Mouse (Mus musculus): ENCODE data around the gene Slc37a1. TPM values are rescaled to one million over a fixed set of nuclear protein-coding genes. Genes with fewer than 3 reads are reported as not detected.

Gene Slc37a1
- total and polyA plus RNA-seq, 3 experiments: 1.9 to 6.6 (median 2.2) TPM

GRCm38 (mm10) chr17:31323379-31323778 is 36.8 kb downstream of the Slc37a1 start:
- Histone ChIP-seq H3K27ac (ENCODE audit: insufficient read depth, low read depth) (no peak overlapping the region), H3K4me1 (ENCODE audit: control insufficient read depth in 1 of 2, insufficient read depth in 2 of 2) (peaks cover 0 to 10% of the 10 kb centered on the region in 2 experiments; a peak in 2 of 4 replicates), H3K27me3 (replicated peaks) (peaks cover 17% of the 10 kb centered on the region), H3K36me3 (replicated peaks in 1 of 2; ENCODE audit: control insufficient read depth in 1 of 2, insufficient read depth in 1 of 2, low read length in 1 of 2) (no peaks in the 10 kb centered on the region), H3K4me3 (replicated peaks in 1 of 3; ENCODE audit: low read depth in 2 of 3, low read length in 2 of 3, poor library complexity in 1 of 3) (no peak overlapping the region), H3K4me2 (ENCODE audit: insufficient read depth, low read depth, poor library complexity, severe bottlenecking) (no peak overlapping the region), H3K9ac (ENCODE audit: insufficient read depth, low read depth) (no peak overlapping the region), H3K79me2 (replicated peaks; ENCODE audit: control insufficient read depth, extremely low read depth, insufficient read depth, poor library complexity, severe bottlenecking) (no peaks in the 10 kb centered on the region), H3K9me3 (replicated peaks; ENCODE audit: low read length) (no peaks in the 10 kb centered on the region)
- no peak for TF ChIP-seq GABPA (IDR thresholded peaks at IDR 0.05; ENCODE audit: insufficient replicate concordance, low read depth, low read length)
- no peak for TF ChIP-seq POLR2AphosphoS2 (IDR thresholded peaks at IDR 0.05; ENCODE audit: low read depth, low read length)
- TF ChIP-seq MAFK (IDR thresholded peaks at IDR 0.05; ENCODE audit: insufficient replicate concordance, low read length): no peak
- dilution Hi-C loops (cut with MboI; ENCODE audit: extremely low pct_ligation_motif_present, extremely low pct_unique_long_range_greater_than_20kb, low sequenced_read_pairs) (no loop called here), in situ Hi-C loops (cut with MboI; ENCODE audit: low pct_ligation_motif_present, low pct_unique_long_range_greater_than_20kb, low sequenced_read_pairs) (no loop called here)
- DNase-seq (ENCODE audit: extremely low read depth): no peak

GRCm38 (mm10) chr17:31324227-31324626 is 37.6 kb downstream of the Slc37a1 start:
- no peak for DNase-seq (ENCODE audit: extremely low read depth)
- dilution Hi-C loops (cut with MboI; ENCODE audit: extremely low pct_ligation_motif_present, extremely low pct_unique_long_range_greater_than_20kb, low sequenced_read_pairs) (no loop called here), in situ Hi-C loops (cut with MboI; ENCODE audit: low pct_ligation_motif_present, low pct_unique_long_range_greater_than_20kb, low sequenced_read_pairs) (no loop called here)
- TF ChIP-seq BHLHE40 (IDR thresholded peaks at IDR 0.05; ENCODE audit: low read depth, low read length): no peak
- TF ChIP-seq ZC3H11A (IDR thresholded peaks at IDR 0.05; ENCODE audit: low read depth, low read length): no peak
- no peak for TF ChIP-seq MAFK (IDR thresholded peaks at IDR 0.05; ENCODE audit: insufficient replicate concordance, low read length)
- TF ChIP-seq USF1 (IDR thresholded peaks at IDR 0.05; ENCODE audit: low read depth, low read length): no peak
- no peak for TF ChIP-seq MYC (IDR thresholded peaks at IDR 0.05; ENCODE audit: low read depth, low read length)
- TF ChIP-seq ELF1 (IDR thresholded peaks at IDR 0.05; ENCODE audit: low read depth, low read length): no peak
- no peak for TF ChIP-seq CHD1 (IDR thresholded peaks at IDR 0.05; ENCODE audit: low read depth, low read length)
- no peak for TF ChIP-seq ZMIZ1 (IDR thresholded peaks at IDR 0.05; ENCODE audit: low read depth, low read length)
- TF ChIP-seq NRF1 (IDR thresholded peaks at IDR 0.05; ENCODE audit: low read depth, low read length): no peak
- no peak for TF ChIP-seq USF2 (conservative IDR thresholded peaks at IDR 0.05; ENCODE audit: low read depth, low read length)
- TF ChIP-seq TCF12 (IDR thresholded peaks at IDR 0.05; ENCODE audit: low read depth, low read length): no peak
- no peak for TF ChIP-seq RCOR1 (conservative IDR thresholded peaks at IDR 0.05; ENCODE audit: low read depth, low read length)
- no peak for TF ChIP-seq ETS1 (conservative IDR thresholded peaks at IDR 0.05; ENCODE audit: low read depth, low read length)
- Histone ChIP-seq H3K36me3 (replicated peaks in 1 of 2; ENCODE audit: control insufficient read depth in 1 of 2, insufficient read depth in 1 of 2, low read length in 1 of 2) (no peaks in the 10 kb centered on the region), H3K27ac (ENCODE audit: insufficient read depth, low read depth) (no peak overlapping the region), H3K79me2 (replicated peaks; ENCODE audit: control insufficient read depth, extremely low read depth, insufficient read depth, poor library complexity, severe bottlenecking) (no peaks in the 10 kb centered on the region), H3K27me3 (replicated peaks) (peaks cover 18% of the 10 kb centered on the region), H3K4me3 (replicated peaks in 1 of 3; ENCODE audit: low read depth in 2 of 3, low read length in 2 of 3, poor library complexity in 1 of 3) (no peak overlapping the region), H3K4me2 (ENCODE audit: insufficient read depth, low read depth, poor library complexity, severe bottlenecking) (no peak overlapping the region), H3K9ac (ENCODE audit: insufficient read depth, low read depth) (no peak overlapping the region), H3K4me1 (ENCODE audit: control insufficient read depth in 1 of 2, insufficient read depth in 2 of 2) (peaks cover 0 to 10% of the 10 kb centered on the region in 2 experiments; a peak in 2 of 4 replicates), H3K9me3 (replicated peaks; ENCODE audit: low read length) (peaks cover 2% of the 10 kb centered on the region)
